Mouse (Mus musculus) MEL (cell line): ENCODE measurements around the gene Gm42957. TPM values are rescaled to one million over a fixed set of nuclear protein-coding genes. Genes with fewer than 3 reads are reported as not detected.
A peak's percentile ranks its signal among the peaks of the same experiment; 100 is the strongest.

Experiments used
- DNase-seq: peaks from one replicate; pipeline ENCODE4 v3.0.0; 2011; ENCODE audit warnings: low read depth, low spot score
- H3K27ac ChIP-seq: 2 replicates; pipeline ENCODE4 v1.5.1; 2012; ENCODE audit warnings: low read depth, mild to moderate bottlenecking, control low read depth, low read length, moderate library complexity; ENCODE audit not compliant: control insufficient read depth
- H3K27me3 ChIP-seq, 2 experiments: fragments of 150-350 bp in 1 of 2; sonication (generic) in 1 of 2; 2 replicates each; pipeline ENCODE4 v1.6.1; 2012; ENCODE audit warnings: low read length in 2 of 2, mild to moderate bottlenecking in 2 of 2, improper control_type of control experiment in 1 of 2, moderate library complexity in 1 of 2; ENCODE audit not compliant: insufficient read depth in 2 of 2, control insufficient read depth in 1 of 2
- H3K36me3 ChIP-seq, 2 experiments: 2 replicates each; pipeline ENCODE4 v1.6.1; 2012 to 2014; ENCODE audit warnings: low read length in 2 of 2, improper control_type of control experiment in 1 of 2, inconsistent platforms in 1 of 2, mild to moderate bottlenecking in 1 of 2; ENCODE audit not compliant: insufficient read depth in 2 of 2, control insufficient read depth in 1 of 2
- H3K4me1 ChIP-seq, 2 experiments: fragments of 150-350 bp in 1 of 2; sonication (generic) in 1 of 2; 2 replicates each; pipeline ENCODE4 v1.6.1; 2012; ENCODE audit warnings: low read length in 2 of 2, improper control_type of control experiment in 1 of 2, mild to moderate bottlenecking in 1 of 2; ENCODE audit not compliant: insufficient read depth in 2 of 2, control insufficient read depth in 1 of 2
- H3K4me3 ChIP-seq, 2 experiments: fragments of 150-350 bp in 1 of 2; sonication (generic) in 1 of 2; 2 replicates each; pipeline ENCODE4 v1.5.1; 2012; ENCODE audit warnings: low read depth in 2 of 2, low read length in 2 of 2, mild to moderate bottlenecking in 2 of 2, moderate library complexity in 2 of 2, control low read depth in 1 of 2, improper control_type of control experiment in 1 of 2; ENCODE audit not compliant: control insufficient read depth in 1 of 2, insufficient read depth in 1 of 2
- H3K79me2 ChIP-seq: 2 replicates; pipeline ENCODE4 v1.6.1; 2012; ENCODE audit warnings: mild to moderate bottlenecking, low read length, moderate library complexity; ENCODE audit not compliant: control insufficient read depth, poor library complexity, insufficient read depth
- H3K9ac ChIP-seq: 2 replicates; pipeline ENCODE4 v1.6.1; 2012; ENCODE audit warnings: low read depth, mild to moderate bottlenecking, control low read depth, low read length, moderate library complexity; ENCODE audit not compliant: control insufficient read depth, poor library complexity, severe bottlenecking
- H3K9me3 ChIP-seq: fragments of 150-350 bp; sonication (generic); replicated peaks from 2 replicates; pipeline ENCODE4 v1.6.1; 2012; ENCODE audit warnings: mild to moderate bottlenecking, low read length, improper control_type of control experiment, moderate library complexity; ENCODE audit not compliant: insufficient read depth
- CTCF ChIP-seq, 3 experiments: IDR thresholded peaks in 2 of 3; conservative IDR thresholded peaks in 1 of 3; 2 replicates each; pipeline ENCODE4 v1.5.1; 2011 to 2012; ENCODE audit warnings: low read length in 3 of 3, low read depth in 2 of 3, mild to moderate bottlenecking in 2 of 3, improper control_type of control experiment in 1 of 3, inconsistent platforms in 1 of 3, mixed read lengths in 1 of 3, moderate library complexity in 1 of 3; ENCODE audit not compliant: control insufficient read depth in 1 of 3, insufficient read depth in 1 of 3, poor library complexity in 1 of 3, severe bottlenecking in 1 of 3
- E2F4 ChIP-seq: IDR thresholded peaks from 2 replicates; pipeline ENCODE4 v1.6.1; 2011; ENCODE audit warnings: low read depth, low read length, improper control_type of control experiment, borderline replicate concordance
- GATA1 ChIP-seq: IDR thresholded peaks from 2 replicates; pipeline ENCODE4 v1.6.1; 2011; ENCODE audit warnings: low read depth, low read length, improper control_type of control experiment
- KAT2A ChIP-seq: conservative IDR thresholded peaks from 2 replicates; pipeline ENCODE4 v1.6.1; 2012; ENCODE audit warnings: low read depth, low read length, improper control_type of control experiment, inconsistent platforms
- MAFK ChIP-seq: IDR thresholded peaks from 2 replicates; pipeline ENCODE4 v1.6.1; 2011; ENCODE audit warnings: low read depth, mild to moderate bottlenecking, low read length, improper control_type of control experiment, borderline replicate concordance
- MYB ChIP-seq: IDR thresholded peaks from 2 replicates; pipeline ENCODE4 v1.6.1; 2011; ENCODE audit warnings: mild to moderate bottlenecking, low read depth, low read length, improper control_type of control experiment
- POLR2A ChIP-seq, 2 experiments: IDR thresholded peaks; 2 replicates each; pipeline ENCODE4 v1.6.1; 2011 to 2012; ENCODE audit warnings: low read length in 2 of 2, mild to moderate bottlenecking in 2 of 2, control low read depth in 1 of 2, improper control_type of control experiment in 1 of 2, low read depth in 1 of 2, moderate library complexity in 1 of 2; ENCODE audit not compliant: control insufficient read depth in 1 of 2, insufficient read depth in 1 of 2, poor library complexity in 1 of 2
- POLR2AphosphoS2 ChIP-seq: IDR thresholded peaks from 2 replicates; pipeline ENCODE4 v1.6.1; 2011; ENCODE audit warnings: low read length, improper control_type of control experiment
- POLR2AphosphoS5 ChIP-seq: IDR thresholded peaks from 2 replicates; pipeline ENCODE4 v1.6.1; 2012; ENCODE audit warnings: low read depth, borderline replicate concordance, mild to moderate bottlenecking, inconsistent platforms, low read length, moderate library complexity, mixed read lengths
- SMC3 ChIP-seq: IDR thresholded peaks from 2 replicates; pipeline ENCODE4 v1.6.1; 2011; ENCODE audit warnings: low read depth, low read length, improper control_type of control experiment
- TBP ChIP-seq: IDR thresholded peaks from 2 replicates; pipeline ENCODE4 v1.8.0; 2011; ENCODE audit warnings: low read depth, low read length, improper control_type of control experiment
- UBTF ChIP-seq: IDR thresholded peaks from 2 replicates; pipeline ENCODE4 v1.6.1; 2012; ENCODE audit warnings: low read depth, mild to moderate bottlenecking, inconsistent platforms, low read length, improper control_type of control experiment, moderate library complexity, borderline replicate concordance; ENCODE audit not compliant: insufficient read depth
- USF1 ChIP-seq: IDR thresholded peaks from 2 replicates; pipeline ENCODE4 v1.6.1; 2014; ENCODE audit warnings: low read depth, mild to moderate bottlenecking, inconsistent platforms, low read length, improper control_type of control experiment, moderate library complexity
- ZC3H11A ChIP-seq: IDR thresholded peaks from 2 replicates; pipeline ENCODE4 v1.6.1; 2012; ENCODE audit warnings: low read depth, mild to moderate bottlenecking, inconsistent platforms, low read length, improper control_type of control experiment
- ZMIZ1 ChIP-seq: IDR thresholded peaks from 2 replicates; pipeline ENCODE4 v1.6.1; 2012; ENCODE audit warnings: low read depth, mild to moderate bottlenecking, inconsistent platforms, low read length, improper control_type of control experiment, moderate library complexity
- polyA plus RNA-seq, 2 experiments: library from polyadenylated mRNA; stranded (reverse) in 1 of 2; unstranded in 1 of 2; fragments of >175 nt in 1 of 2; fragments of >200 nt in 1 of 2; gene quantifications; 2 replicates each; pipeline versions ENCODE4 v1.2.1 to v1.2.4; 2012; ENCODE audit warnings: low replicate concordance in 2 of 2, low read depth in 1 of 2; ENCODE audit not compliant: insufficient read length in 2 of 2, insufficient read depth in 1 of 2, missing spikeins in 1 of 2
- total RNA-seq: library from RNA; depleted of rRNA; stranded (reverse); fragments of 300-350 nt; gene quantifications from 2 replicates; pipeline ENCODE4 v1.2.3, GENCODE M21; 2012

The Gm42957 gene
- total and polyA plus RNA-seq, 3 experiments: 0.06 to 0.19 TPM; not detected in 1

DNA sequence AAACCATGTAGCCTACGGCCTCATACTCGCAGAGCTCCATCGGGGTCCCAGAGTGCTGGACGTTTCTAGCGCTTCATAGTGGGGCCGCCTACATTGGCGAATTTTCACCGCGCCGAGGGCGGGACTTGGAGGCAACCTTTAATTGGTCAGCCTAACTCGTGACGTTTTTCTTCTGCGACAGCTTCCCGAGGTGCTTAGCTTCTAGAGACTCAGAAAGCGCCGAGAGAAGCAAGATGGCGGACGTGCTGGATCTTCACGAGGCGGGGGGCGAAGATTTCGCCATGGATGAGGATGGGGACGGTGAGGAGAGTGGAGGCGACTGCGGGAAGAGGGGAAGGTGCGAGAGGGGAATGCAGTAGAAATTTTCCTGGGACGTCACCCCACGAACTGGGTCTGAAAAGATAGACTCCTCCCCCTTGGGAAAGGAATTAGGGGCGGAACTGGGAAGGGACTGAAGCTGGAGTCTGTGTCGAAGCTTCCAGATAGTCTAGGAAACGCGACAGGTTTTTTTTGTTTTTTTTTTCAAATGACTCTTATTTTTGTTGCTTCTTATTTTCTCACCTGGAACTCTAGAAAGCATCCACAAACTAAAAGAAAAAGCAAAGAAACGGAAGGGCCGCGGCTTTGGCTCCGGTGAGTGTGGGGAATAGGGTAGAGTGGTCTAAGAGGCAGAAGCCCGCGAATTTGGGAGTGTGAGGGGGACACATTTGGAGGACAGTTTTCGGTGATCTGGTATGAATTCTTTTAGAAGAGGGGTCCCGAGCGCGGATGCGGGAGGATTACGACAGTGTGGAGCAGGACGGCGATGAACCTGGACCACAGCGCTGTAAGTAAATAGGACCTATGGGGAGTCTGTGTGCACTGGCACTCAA is 5.3 kb upstream of the Gm42957 start, which contains the start of gene Rbm8a (continued):
- no peak for TF ChIP-seq UBTF
- no peak for TF ChIP-seq MYB
- TF ChIP-seq E2F4: peak; percentile 85; the same call in 1 of the 2 replicates
- TF ChIP-seq POLR2A (IDR thresholded peaks at IDR 0.05; ENCODE audit: control insufficient read depth in 1 of 2, insufficient read depth in 1 of 2, low read depth in 1 of 2, low read length in 2 of 2, poor library complexity in 1 of 2): peak; percentile 93 to 100; a peak in 3 of 4 replicates

DNA sequence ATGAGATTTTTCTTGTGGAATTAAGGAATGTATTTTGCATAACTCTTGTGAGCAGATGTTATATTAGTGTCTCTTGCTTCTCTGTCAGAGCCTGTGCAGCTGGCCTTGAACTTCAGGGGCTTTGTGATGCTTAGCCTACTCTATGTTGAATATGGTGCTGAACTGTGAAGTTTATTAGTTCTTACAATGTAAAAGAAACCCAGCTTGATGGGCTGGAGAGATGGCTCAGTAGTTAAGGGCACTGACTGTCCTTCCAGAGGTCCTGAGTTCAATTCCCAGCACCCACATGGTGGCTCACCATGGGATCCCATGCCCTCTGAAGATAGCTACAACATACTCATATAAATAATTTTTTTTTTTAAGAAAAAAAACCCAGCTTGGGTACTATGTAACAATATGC is 3.2 kb upstream of the Gm42957 start:
- DNase-seq: no peak
- H3K4me1 ChIP-seq: peaks cover 7 to 30% of the 10 kb centered on the region in 2 experiments
- no peak overlapping the region for H3K9ac ChIP-seq
- no peaks in the 10 kb centered on the region for H3K27me3 ChIP-seq
- H3K36me3 ChIP-seq: peaks cover 16 to 41% of the 10 kb centered on the region in 2 experiments
- peaks cover 41% of the 10 kb centered on the region for H3K79me2 ChIP-seq
- H3K9me3 ChIP-seq: no peaks in the 10 kb centered on the region
- H3K27ac ChIP-seq: no peak overlapping the region
- TF ChIP-seq MYB (no peak), MAFK (no peak), TBP (peak; percentile 90), KAT2A (no peak)
- TF ChIP-seq, all 39 proteins: peak for 1
- H3K4me3 ChIP-seq: no peak overlapping the region

DNA sequence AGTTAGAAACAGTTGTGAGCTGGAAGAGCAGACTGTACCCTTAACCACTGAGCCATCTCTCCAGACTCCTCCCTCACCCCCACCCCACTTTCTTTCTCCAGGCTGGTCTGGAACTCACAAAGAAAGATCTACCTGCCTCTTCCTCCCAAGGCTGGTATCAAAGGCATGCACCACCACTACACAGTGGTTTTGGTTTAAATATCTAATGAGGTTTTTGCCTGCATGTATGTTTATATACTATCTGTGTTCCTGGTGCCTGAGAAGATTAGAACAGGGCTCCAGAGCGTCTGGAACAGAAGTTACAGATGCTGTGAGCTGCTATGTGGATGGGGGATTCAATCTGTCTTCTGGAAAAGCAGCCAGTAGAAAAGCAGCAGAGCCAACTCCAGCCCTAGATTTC is 1.3 kb upstream of the Gm42957 start:
- H3K4me3 ChIP-seq: no peak overlapping the region; a peak in 1 of 4 replicates
- peaks cover 7 to 24% of the 10 kb centered on the region in 2 experiments for H3K4me1 ChIP-seq
- H3K27ac ChIP-seq: no peak overlapping the region
- peaks cover 33% of the 10 kb centered on the region for H3K79me2 ChIP-seq
- H3K27me3 ChIP-seq: no peaks in the 10 kb centered on the region
- TF ChIP-seq SMC3 (no peak), ZMIZ1 (no peak), TBP (peak; percentile 90), ZC3H11A (no peak), POLR2AphosphoS2 (peak; percentile 62; the same call in 1 of the 2 replicates), CTCF (IDR thresholded peaks at IDR 0.05 in 2 of 3, conservative IDR thresholded peaks at IDR 0.05 in 1 of 3; ENCODE audit: control insufficient read depth in 1 of 3, insufficient read depth in 1 of 3, low read depth in 2 of 3, low read length in 3 of 3, poor library complexity in 1 of 3, severe bottlenecking in 1 of 3) (no peak), GATA1 (no peak), USF1 (no peak), POLR2AphosphoS5 (no peak), POLR2A (IDR thresholded peaks at IDR 0.05; ENCODE audit: control insufficient read depth in 1 of 2, insufficient read depth in 1 of 2, low read depth in 1 of 2, low read length in 2 of 2, poor library complexity in 1 of 2) (peak in 1 of 2 experiments; percentile 42; a peak in 1 of 4 replicates)
- TF ChIP-seq, all 39 proteins: peak for 3
- peaks cover 18 to 37% of the 10 kb centered on the region in 2 experiments for H3K36me3 ChIP-seq
- DNase-seq: peak; percentile 65
- no peaks in the 10 kb centered on the region for H3K9me3 ChIP-seq
- H3K9ac ChIP-seq: peak overlapping the region; percentile 3; the same call in 1 of the 2 replicates
